Mouse (Mus musculus) adrenal gland, adult 18-20 months (tissue): Measurements from ENCODE around the gene Krt7. TPM values are rescaled to one million over a fixed set of nuclear protein-coding genes. Genes with fewer than 3 reads are reported as not detected.

Source experiments
- DNase-seq, 2 experiments: peaks; one replicate each; pipeline ENCODE4 v3.0.0; 2021 to 2022; ENCODE audit warnings: low spot score in 2 of 2
- total RNA-seq, 2 experiments: library from RNA; stranded (reverse); gene quantifications; 1 replicate in 1 of 2; 2 replicates in 1 of 2; pipeline ENCODE4 v1.2.3; 2021

Krt7 gene
- total RNA-seq, 2 experiments from 2014 or later: 1.4 to 2.6 TPM

- no peak for DNase-seq
These were observed 34.7 kb upstream of the Krt7 start for GRCm38 (mm10) chr15:101375956-101376775.

GRCm38 (mm10) chr15:101376776-101377061 lies 34.1 kb upstream of the Krt7 start:
- DNase-seq: no peak

GRCm38 (mm10) chr15:101378646-101379045 lies 32.2 kb upstream of the Krt7 start:
- no peak for DNase-seq

GRCm38 (mm10) chr15:101381758-101382157 lies 29.1 kb upstream of the Krt7 start:
- no peak for DNase-seq

GRCm38 (mm10) chr15:101382811-101383210 lies 28.0 kb upstream of the Krt7 start:
- no peak for DNase-seq

- DNase-seq: no peak
These were observed 26.2 kb upstream of the Krt7 start for GRCm38 (mm10) chr15:101384610-101385009.

- DNase-seq: no peak
These were observed 25.8 kb upstream of the Krt7 start for GRCm38 (mm10) chr15:101385064-101385463.

GRCm38 (mm10) chr15:101387176-101387575 lies 23.7 kb upstream of the Krt7 start:
- no peak for DNase-seq

GRCm38 (mm10) chr15:101388034-101388541 lies 22.8 kb upstream of the Krt7 start:
- DNase-seq: no peak

GRCm38 (mm10) chr15:101390203-101390602 lies 20.6 kb upstream of the Krt7 start:
- no peak for DNase-seq

GRCm38 (mm10) chr15:101392251-101392650 lies 18.6 kb upstream of the Krt7 start:
- no peak for DNase-seq

GRCm38 (mm10) chr15:101394908-101395307 lies 15.9 kb upstream of the Krt7 start:
- DNase-seq: no peak

- no peak for DNase-seq
These were observed 14.4 kb upstream of the Krt7 start for GRCm38 (mm10) chr15:101396466-101396865.

- no peak for DNase-seq
These were observed 13.9 kb upstream of the Krt7 start for GRCm38 (mm10) chr15:101396921-101397320.

GRCm38 (mm10) chr15:101397683-101398082 lies 13.2 kb upstream of the Krt7 start:
- no peak for DNase-seq

GRCm38 (mm10) chr15:101398269-101398668 lies 12.6 kb upstream of the Krt7 start:
- no peak for DNase-seq

GRCm38 (mm10) chr15:101412188-101412587 lies 1.3 kb downstream of the Krt7 start:
- DNase-seq: no peak

- no peak for DNase-seq
These were observed 3.2 kb downstream of the Krt7 start for GRCm38 (mm10) chr15:101413916-101414635.

GRCm38 (mm10) chr15:101414807-101415565 lies 4.1 kb downstream of the Krt7 start:
- DNase-seq: no peak

- no peak for DNase-seq
These were observed 8.1 kb downstream of the Krt7 start for GRCm38 (mm10) chr15:101418950-101419349.

GRCm38 (mm10) chr15:101420903-101421302 lies 10.1 kb downstream of the Krt7 start:
- DNase-seq: no peak

GRCm38 (mm10) chr15:101424914-101425313 lies 14.1 kb downstream of the Krt7 start:
- no peak for DNase-seq
